Mouse (Mus musculus): ENCODE measurements at regions not wholly inside any gene's neighbourhood (a gene's known extent, or its start where the extent isn't known, plus 50 kb on each side); places are given as distances from the start of the nearest gene placed in this dataset.

- Histone ChIP-seq H3K36me3 (ENCODE audit: control insufficient read depth, insufficient read depth, low read length) (no peaks in the 10 kb centered on the region), H3K9me3 (ENCODE audit: control insufficient read depth, low read length) (no peaks in the 10 kb centered on the region), H3K27me3 (ENCODE audit: control insufficient read depth, insufficient read depth, low read length) (no peaks in the 10 kb centered on the region), H3K9ac (ENCODE audit: low read depth, low read length, severe bottlenecking) (no peak overlapping the region), H3K27ac (replicated peaks; ENCODE audit: low read depth, low read length) (no peak overlapping the region), H3K4me1 (ENCODE audit: control insufficient read depth, insufficient read depth, low read length) (peaks cover 24% of the 10 kb centered on the region), H3K4me3 (replicated peaks; ENCODE audit: low read length) (no peak overlapping the region), H3K4me2 (replicated peaks; ENCODE audit: low read depth, low read length, severe bottlenecking) (no peak overlapping the region)
- 69% methylated on average over 5 of the region's 5 CpGs for WGBS
- DNase-seq (ENCODE audit: low spot score) (no peak), ATAC-seq (ENCODE audit: low FRiP score, low read depth) (no peak)
- TF ChIP-seq POLR2A (IDR thresholded peaks at IDR 0.05; ENCODE audit: borderline replicate concordance, extremely low read depth, insufficient read depth, insufficient read length), result no peak
Measured at GRCm38 (mm10) chr12:8844748-8845147, 73.6 kb downstream of the Sdc1 start.

- H3K9me3 ChIP-seq (ENCODE audit: control insufficient read depth, low read length), result no peaks in the 10 kb centered on the region
- H3K27me3 ChIP-seq (ENCODE audit: control insufficient read depth, insufficient read depth, low read length), result no peaks in the 10 kb centered on the region
- DNase-seq (ENCODE audit: low spot score) (no peak), ATAC-seq (ENCODE audit: low FRiP score, low read depth) (no peak)
- H3K9ac ChIP-seq (ENCODE audit: low read depth, low read length, severe bottlenecking), result no peak overlapping the region
- no peak overlapping the region for H3K4me2 ChIP-seq (replicated peaks; ENCODE audit: low read depth, low read length, severe bottlenecking)
- no peaks in the 10 kb centered on the region for H3K36me3 ChIP-seq (ENCODE audit: control insufficient read depth, insufficient read depth, low read length)
- H3K4me1 ChIP-seq (ENCODE audit: control insufficient read depth, insufficient read depth, low read length), result peaks cover 28% of the 10 kb centered on the region
- H3K4me3 ChIP-seq (replicated peaks; ENCODE audit: low read length), result no peak overlapping the region
- H3K27ac ChIP-seq (replicated peaks; ENCODE audit: low read depth, low read length), result 0 out of 2 replicates have a peak overlapping the region, but pooled peaks have one; percentile 3
- 89% methylated on average over 8 of the region's 8 CpGs for WGBS
- TF ChIP-seq POLR2A (IDR thresholded peaks at IDR 0.05; ENCODE audit: borderline replicate concordance, extremely low read depth, insufficient read depth, insufficient read length), result no peak
Measured at GRCm38 (mm10) chr12:8845443-8845842, 74.3 kb downstream of the Sdc1 start.

GRCm38 (mm10) chr12:8846425-8847226 is 74.8 kb upstream of the Laptm4a start:
- H3K4me3 ChIP-seq (replicated peaks; ENCODE audit: low read length), result no peak overlapping the region
- H3K4me2 ChIP-seq (replicated peaks; ENCODE audit: low read depth, low read length, severe bottlenecking), result peak overlapping the region; percentile 28
- H3K27ac ChIP-seq (replicated peaks; ENCODE audit: low read depth, low read length), result peak overlapping the region; percentile 90
- no peaks in the 10 kb centered on the region for H3K36me3 ChIP-seq (ENCODE audit: control insufficient read depth, insufficient read depth, low read length)
- H3K4me1 ChIP-seq (ENCODE audit: control insufficient read depth, insufficient read depth, low read length), result peaks cover 31% of the 10 kb centered on the region
- no peak overlapping the region for H3K9ac ChIP-seq (ENCODE audit: low read depth, low read length, severe bottlenecking)
- no peaks in the 10 kb centered on the region for H3K27me3 ChIP-seq (ENCODE audit: control insufficient read depth, insufficient read depth, low read length)
- TF ChIP-seq POLR2A (IDR thresholded peaks at IDR 0.05; ENCODE audit: borderline replicate concordance, extremely low read depth, insufficient read depth, insufficient read length), result no peak
- DNase-seq (ENCODE audit: low spot score), result peak; percentile 57
- WGBS, result 15% methylated on average over 16 of the region's 16 CpGs
- ATAC-seq (ENCODE audit: low FRiP score, low read depth), result peak; percentile 35
- no peaks in the 10 kb centered on the region for H3K9me3 ChIP-seq (ENCODE audit: control insufficient read depth, low read length)

- DNase-seq (ENCODE audit: low spot score) (peak; percentile 72), ATAC-seq (ENCODE audit: low FRiP score, low read depth) (peak; percentile 76)
- no peak for TF ChIP-seq POLR2A (IDR thresholded peaks at IDR 0.05; ENCODE audit: borderline replicate concordance, extremely low read depth, insufficient read depth, insufficient read length)
- peak overlapping the region; percentile 90 for H3K27ac ChIP-seq (replicated peaks; ENCODE audit: low read depth, low read length)
- H3K9ac ChIP-seq (ENCODE audit: low read depth, low read length, severe bottlenecking), result no peak overlapping the region
- H3K4me1 ChIP-seq (ENCODE audit: control insufficient read depth, insufficient read depth, low read length), result peaks cover 31% of the 10 kb centered on the region
- H3K27me3 ChIP-seq (ENCODE audit: control insufficient read depth, insufficient read depth, low read length), result no peaks in the 10 kb centered on the region
- no peak overlapping the region for H3K4me3 ChIP-seq (replicated peaks; ENCODE audit: low read length)
- 13% methylated on average over 10 of the region's 10 CpGs for WGBS
- H3K9me3 ChIP-seq (ENCODE audit: control insufficient read depth, low read length), result no peaks in the 10 kb centered on the region
- H3K4me2 ChIP-seq (replicated peaks; ENCODE audit: low read depth, low read length, severe bottlenecking), result peak overlapping the region; percentile 28
- no peaks in the 10 kb centered on the region for H3K36me3 ChIP-seq (ENCODE audit: control insufficient read depth, insufficient read depth, low read length)
Measured at GRCm38 (mm10) chr12:8847227-8847857, 74.1 kb upstream of the Laptm4a start.

GRCm38 (mm10) chr12:8847858-8848383 is 73.5 kb upstream of the Laptm4a start:
- no peaks in the 10 kb centered on the region for H3K27me3 ChIP-seq (ENCODE audit: control insufficient read depth, insufficient read depth, low read length)
- peak overlapping the region; percentile 90; the same call in 1 of the 2 replicates for H3K27ac ChIP-seq (replicated peaks; ENCODE audit: low read depth, low read length)
- peaks cover 29% of the 10 kb centered on the region for H3K4me1 ChIP-seq (ENCODE audit: control insufficient read depth, insufficient read depth, low read length)
- H3K9me3 ChIP-seq (ENCODE audit: control insufficient read depth, low read length), result no peaks in the 10 kb centered on the region
- no peak overlapping the region for H3K9ac ChIP-seq (ENCODE audit: low read depth, low read length, severe bottlenecking)
- ATAC-seq (ENCODE audit: low FRiP score, low read depth) (no peak), DNase-seq (ENCODE audit: low spot score) (no peak)
- no peaks in the 10 kb centered on the region for H3K36me3 ChIP-seq (ENCODE audit: control insufficient read depth, insufficient read depth, low read length)
- H3K4me2 ChIP-seq (replicated peaks; ENCODE audit: low read depth, low read length, severe bottlenecking), result no peak overlapping the region
- H3K4me3 ChIP-seq (replicated peaks; ENCODE audit: low read length), result no peak overlapping the region
- no peak for TF ChIP-seq POLR2A (IDR thresholded peaks at IDR 0.05; ENCODE audit: borderline replicate concordance, extremely low read depth, insufficient read depth, insufficient read length)
- 61% methylated on average over 8 of the region's 8 CpGs for WGBS
